Mouse (Mus musculus): ENCODE results near the gene Tnfsf13b. TPM values are rescaled to one million over a fixed set of nuclear protein-coding genes. Genes with fewer than 3 reads are reported as not detected.

Gene Tnfsf13b
- total and polyA plus RNA-seq, 3 experiments = 1.4 to 5.1 (median 3.2) TPM

DNA sequence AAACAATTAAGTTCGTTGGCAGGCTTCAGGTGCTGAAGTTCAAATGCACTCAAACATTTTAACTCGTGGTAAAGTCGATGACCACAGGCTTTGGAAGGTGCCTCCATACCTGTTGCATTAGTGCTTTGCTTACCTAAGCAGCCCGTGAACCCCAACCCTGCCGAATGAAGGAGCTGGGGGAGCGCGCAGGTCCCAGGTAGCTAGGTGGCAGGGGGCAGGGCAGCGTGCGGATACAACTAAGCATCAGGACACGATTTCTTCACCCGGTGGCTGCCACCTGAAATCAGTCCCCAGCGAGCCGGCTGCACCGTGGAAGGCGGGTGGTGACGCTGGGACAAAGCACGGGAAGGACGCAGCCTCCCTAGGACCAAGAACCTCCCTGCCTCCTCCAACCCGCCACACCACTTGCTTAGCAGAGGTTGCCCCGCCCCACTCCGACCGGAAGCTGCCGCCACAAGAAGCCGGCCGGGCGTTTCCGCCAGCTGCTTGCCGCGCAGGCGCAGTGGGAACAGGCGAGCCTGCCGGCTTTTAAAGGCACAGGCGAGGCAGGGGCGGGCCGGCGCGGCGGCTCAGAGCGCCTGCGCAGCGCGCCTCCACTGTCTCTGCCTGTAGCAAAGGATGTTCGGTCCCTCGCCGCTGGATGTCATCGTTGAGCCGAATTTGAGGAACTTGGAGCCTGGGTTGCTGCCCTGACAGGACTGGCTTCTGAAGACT lies 30.2 kb upstream of the Tnfsf13b start:
- peak overlapping the region; percentile 73 for H3K4me3 ChIP-seq
- H3K36me3 ChIP-seq (ENCODE audit: control insufficient read depth, insufficient read depth, low read length) = peaks cover 3% of the 10 kb centered on the region; the same call in 1 of the 2 replicates
- H3K27ac ChIP-seq = peak overlapping the region; percentile 47
- no peaks in the 10 kb centered on the region for H3K27me3 ChIP-seq (ENCODE audit: control insufficient read depth, insufficient read depth, low read length)
- DNase-seq = peak; percentile 98 to 100
- peaks cover 2% of the 10 kb centered on the region for H3K79me2 ChIP-seq (replicated peaks; ENCODE audit: control insufficient read depth, insufficient read depth, low read length)
- peak overlapping the region; percentile 66 for H3K9ac ChIP-seq (ENCODE audit: low read depth, low read length)
- H3K4me1 ChIP-seq (ENCODE audit: control insufficient read depth, insufficient read depth, low read length) = peaks cover 8% of the 10 kb centered on the region
- peak; percentile 73; the same call in 1 of the 2 replicates for TF ChIP-seq EP300 (IDR thresholded peaks at IDR 0.05; ENCODE audit: insufficient read depth, low read depth, low read length)
- TF ChIP-seq CTCF (IDR thresholded peaks at IDR 0.05) = peak; percentile 92
- TF ChIP-seq POLR2A (IDR thresholded peaks at IDR 0.05; ENCODE audit: insufficient read depth, low read depth, low read length) = peak; percentile 52
- intact Hi-C loops (cut with DNase I) = loop anchor here (1.0 to 5.0 kb wide), 5 partner anchors 66 to 426 kb away; no protein-coding TSS in a partner anchor
- WGBS = under 1% methylated on average over 47 of the region's 47 CpGs

DNA sequence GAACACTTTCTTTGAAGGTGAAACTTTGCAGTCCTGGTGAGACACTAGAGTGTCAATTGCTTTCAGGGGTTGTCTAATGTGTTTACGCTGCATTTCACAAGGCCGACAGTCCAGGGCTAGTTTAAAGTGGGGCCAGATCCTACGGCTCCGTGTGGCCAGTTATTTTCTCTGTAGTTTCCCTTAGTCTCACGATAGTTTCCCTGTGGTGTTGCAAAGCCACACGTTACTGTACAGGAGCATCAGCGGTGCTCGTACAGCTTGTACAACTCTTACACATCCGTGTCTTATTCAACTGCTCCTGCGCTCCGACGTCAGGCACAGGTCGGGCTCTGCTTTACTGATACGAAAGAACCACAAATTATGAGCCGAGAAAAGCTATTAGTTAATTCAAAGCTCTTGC lies 29.3 kb upstream of the Tnfsf13b start:
- Histone ChIP-seq H3K9ac (ENCODE audit: low read depth, low read length) (peak overlapping the region; percentile 52; the same call in 1 of the 2 replicates), H3K79me2 (replicated peaks; ENCODE audit: control insufficient read depth, insufficient read depth, low read length) (peaks cover 2% of the 10 kb centered on the region), H3K27me3 (ENCODE audit: control insufficient read depth, insufficient read depth, low read length) (no peaks in the 10 kb centered on the region), H3K4me1 (ENCODE audit: control insufficient read depth, insufficient read depth, low read length) (peaks cover 8% of the 10 kb centered on the region), H3K4me3 (peak overlapping the region; percentile 82), H3K27ac (peak overlapping the region; percentile 90), H3K36me3 (ENCODE audit: control insufficient read depth, insufficient read depth, low read length) (peaks cover 3% of the 10 kb centered on the region; the same call in 1 of the 2 replicates)
- TF ChIP-seq POLR2A (IDR thresholded peaks at IDR 0.05; ENCODE audit: insufficient read depth, low read depth, low read length) (no peak), EP300 (IDR thresholded peaks at IDR 0.05; ENCODE audit: insufficient read depth, low read depth, low read length) (no peak), CTCF (IDR thresholded peaks at IDR 0.05) (no peak)
- 40% methylated on average over 15 of the region's 15 CpGs for WGBS
- intact Hi-C loops (cut with DNase I) = loop anchor here (5.0 kb wide), 3 partner anchors 65 to 410 kb away; no protein-coding TSS in a partner anchor
- DNase-seq = peak in 1 of 2 experiments; percentile 24

- Histone ChIP-seq H3K4me3 (peak within 1 kb of the TSS; percentile 82), H3K36me3 (ENCODE audit: control insufficient read depth, insufficient read depth, low read length) (peaks cover 4% of the 10 kb centered on the region; the same call in 1 of the 2 replicates), H3K4me1 (ENCODE audit: control insufficient read depth, insufficient read depth, low read length) (peaks cover 8% of the 10 kb centered on the region), H3K27ac (peak within 1 kb of the TSS; percentile 90), H3K9ac (ENCODE audit: low read depth, low read length) (peak within 1 kb of the TSS; percentile 89), H3K79me2 (replicated peaks; ENCODE audit: control insufficient read depth, insufficient read depth, low read length) (peaks cover 2% of the 10 kb centered on the region), H3K27me3 (ENCODE audit: control insufficient read depth, insufficient read depth, low read length) (no peaks in the 10 kb centered on the region)
- WGBS = under 1% methylated on average over 68 of the region's 68 CpGs
- peak; percentile 98 to 100 for DNase-seq
- intact Hi-C loops (cut with DNase I) = loop anchor here (5.0 kb wide), 3 partner anchors 65 to 410 kb away; no protein-coding TSS in a partner anchor
- no peak for TF ChIP-seq CTCF (IDR thresholded peaks at IDR 0.05)
- peak; percentile 76; the same call in 1 of the 2 replicates for TF ChIP-seq EP300 (IDR thresholded peaks at IDR 0.05; ENCODE audit: insufficient read depth, low read depth, low read length)
- TF ChIP-seq POLR2A (IDR thresholded peaks at IDR 0.05; ENCODE audit: insufficient read depth, low read depth, low read length) = peak; percentile 68
These were observed 28.5 kb upstream of the Tnfsf13b start, which contains the start of the genes Lig4 and Abhd13 for GRCm38 (mm10) chr8:9977573-9978314. Gene Lig4 (minus strand): TSS chr8:9977686. Gene Abhd13 (plus strand): TSS chr8:9977707.

GRCm38 (mm10) chr8:9978475-9979230 lies 27.6 kb upstream of the Tnfsf13b start:
- Histone ChIP-seq H3K4me1 (ENCODE audit: control insufficient read depth, insufficient read depth, low read length) (peaks cover 8% of the 10 kb centered on the region), H3K9ac (ENCODE audit: low read depth, low read length) (peak overlapping the region; percentile 89), H3K36me3 (ENCODE audit: control insufficient read depth, insufficient read depth, low read length) (peaks cover 9% of the 10 kb centered on the region; the same call in 1 of the 2 replicates), H3K27ac (peak overlapping the region; percentile 90), H3K27me3 (ENCODE audit: control insufficient read depth, insufficient read depth, low read length) (no peaks in the 10 kb centered on the region), H3K4me3 (peak overlapping the region; percentile 82), H3K79me2 (replicated peaks; ENCODE audit: control insufficient read depth, insufficient read depth, low read length) (peaks cover 7% of the 10 kb centered on the region)
- no peak for TF ChIP-seq EP300 (IDR thresholded peaks at IDR 0.05; ENCODE audit: insufficient read depth, low read depth, low read length)
- TF ChIP-seq CTCF (IDR thresholded peaks at IDR 0.05) = no peak
- no peak for TF ChIP-seq POLR2A (IDR thresholded peaks at IDR 0.05; ENCODE audit: insufficient read depth, low read depth, low read length)
- peak; percentile 25 to 30 for DNase-seq
- 25% methylated on average over 18 of the region's 18 CpGs for WGBS
- intact Hi-C loops (cut with DNase I) = loop anchor here (5.0 kb wide), 3 partner anchors 64 to 409 kb away; no protein-coding TSS in a partner anchor

- intact Hi-C loops (cut with DNase I) = loop anchor here (5.0 kb wide), 3 partner anchors 63 to 408 kb away; no protein-coding TSS in a partner anchor
- Histone ChIP-seq H3K4me3 (no peak overlapping the region), H3K4me1 (ENCODE audit: control insufficient read depth, insufficient read depth, low read length) (peaks cover 8% of the 10 kb centered on the region), H3K9ac (ENCODE audit: low read depth, low read length) (no peak overlapping the region), H3K79me2 (replicated peaks; ENCODE audit: control insufficient read depth, insufficient read depth, low read length) (peaks cover 7% of the 10 kb centered on the region), H3K27ac (no peak overlapping the region), H3K36me3 (ENCODE audit: control insufficient read depth, insufficient read depth, low read length) (peaks cover 9% of the 10 kb centered on the region), H3K27me3 (ENCODE audit: control insufficient read depth, insufficient read depth, low read length) (no peaks in the 10 kb centered on the region)
- DNase-seq = no peak
- 62% methylated on average over 1 of the region's 1 CpGs for WGBS
- TF ChIP-seq CTCF (IDR thresholded peaks at IDR 0.05) (no peak), EP300 (IDR thresholded peaks at IDR 0.05; ENCODE audit: insufficient read depth, low read depth, low read length) (no peak), POLR2A (IDR thresholded peaks at IDR 0.05; ENCODE audit: insufficient read depth, low read depth, low read length) (no peak)
These were observed 26.5 kb upstream of the Tnfsf13b start for GRCm38 (mm10) chr8:9979746-9980145.

Measured in heart, adult 2 months (tissue).